Comparison of ENCODE assay signal across 8 mouse cellular contexts in genomic region chrX:150956522-150957300, GRCm38 (mm10).
A peak's percentile ranks its signal among the peaks of the same experiment; 100 is the strongest.
DNase-seq lines count a peak whose midpoint lies in the region; ATAC-seq lines count a peak whose summit lies in the region.

No protein-coding gene starts in this region.

- H3K4me1 ChIP-seq in hindbrain, embryonic 11.5 days (replicated peaks; ENCODE audit: control insufficient read depth, insufficient read depth, low read length), result no peaks in the 10 kb centered on the region
- no peaks in the 10 kb centered on the region for H3K4me1 ChIP-seq in lung, embryonic 16.5 days (replicated peaks; ENCODE audit: control insufficient read depth, insufficient read depth, low read length)

- 0 out of 2 replicates have a peak overlapping the region, but pooled peaks have one; percentile 1 for H3K4me3 ChIP-seq in hindbrain, embryonic 11.5 days (ENCODE audit: low read depth, low read length)
- H3K4me3 ChIP-seq in lung, embryonic 16.5 days (ENCODE audit: low read length), result peak overlapping the region; percentile 28

- no peak overlapping the region; the same call in 1 of the 2 replicates for H3K27ac ChIP-seq in hindbrain, embryonic 11.5 days (ENCODE audit: low read depth, low read length)
- peak overlapping the region; percentile 74 for H3K27ac ChIP-seq in lung, embryonic 16.5 days (ENCODE audit: low read length)

- H3K36me3 ChIP-seq in hindbrain, embryonic 11.5 days (ENCODE audit: control insufficient read depth, insufficient read depth, low read length), result no peaks in the 10 kb centered on the region
- H3K36me3 ChIP-seq in lung, embryonic 16.5 days (ENCODE audit: control insufficient read depth, insufficient read depth, low read length), result no peaks in the 10 kb centered on the region

- no peaks in the 10 kb centered on the region for H3K27me3 ChIP-seq in hindbrain, embryonic 11.5 days (ENCODE audit: control insufficient read depth, insufficient read depth, low read length)
- no peaks in the 10 kb centered on the region for H3K27me3 ChIP-seq in lung, embryonic 16.5 days (ENCODE audit: control insufficient read depth, insufficient read depth, low read depth, low read length)

- peak; percentile 58 for DNase-seq in NIH3T3 (ENCODE audit: low read depth)
- peak; percentile 9 for DNase-seq in cerebellum, adult 9-11 months
- peak; percentile 20 to 50 for DNase-seq in frontal cortex, postnatal 14 days (ENCODE audit: low spot score in 2 of 2)
- peak; percentile 83 for DNase-seq in hindbrain, embryonic 11.5 days (ENCODE audit: low spot score)
- DNase-seq in layer of hippocampus, postnatal 10 days (ENCODE audit: low spot score in 2 of 2), result peak; percentile 54 to 63
- DNase-seq in ovary, postnatal 36 days (ENCODE audit: low spot score), result peak; percentile 76
- DNase-seq in thymus, postnatal 36 days, result peak; percentile 41 to 45

- peak overlapping the region; percentile 20 for H3K4me2 ChIP-seq in hindbrain, embryonic 11.5 days (replicated peaks; ENCODE audit: low read depth, low read length)
- peak overlapping the region; percentile 42 for H3K4me2 ChIP-seq in lung, embryonic 16.5 days (ENCODE audit: low read depth, low read length)

- peak; percentile 97 for ATAC-seq in hindbrain, embryonic 11.5 days (ENCODE audit: low FRiP score)
- peak; percentile 97 for ATAC-seq in lung, embryonic 16.5 days (ENCODE audit: low read depth)

- H3K9ac ChIP-seq in hindbrain, embryonic 11.5 days (ENCODE audit: low read depth, low read length), result no peak overlapping the region
- H3K9ac ChIP-seq in lung, embryonic 16.5 days (ENCODE audit: low read length), result peak overlapping the region; percentile 27; the same call in 1 of the 2 replicates

- H3K9me3 ChIP-seq in hindbrain, embryonic 11.5 days (ENCODE audit: control insufficient read depth, low read length), result no peaks in the 10 kb centered on the region
- H3K9me3 ChIP-seq in lung, embryonic 16.5 days (ENCODE audit: control insufficient read depth, low read length), result no peaks in the 10 kb centered on the region

- 18% methylated on average over 25 of the region's 25 CpGs for WGBS in hindbrain, embryonic 11.5 days
- 18% methylated on average over 25 of the region's 25 CpGs for WGBS in lung, embryonic 16.5 days

Comparison
In these comparisons a context has a peak if more than half of its experiments do, and no peak if none do; other contexts are left out.
1. DNase-seq: peak in every context shown above with its lines; median percentile 83 in hindbrain, embryonic 11.5 days; 76 in ovary, postnatal 36 days; 58 in layer of hippocampus, postnatal 10 days; 58 in NIH3T3; 43 in thymus, postnatal 36 days; 35 in frontal cortex, postnatal 14 days; 9 in cerebellum, adult 9-11 months.